Mouse (Mus musculus): ENCODE data around the gene Nos3.

- TF ChIP-seq TCF12 (IDR thresholded peaks at IDR 0.05; ENCODE audit: insufficient read depth, poor library complexity, severe bottlenecking) (no peak), MYOD1 (IDR thresholded peaks at IDR 0.05; ENCODE audit: control insufficient read depth in 1 of 3, insufficient read length in 2 of 3, low read depth in 2 of 3) (no peak), POLR2A (IDR thresholded peaks at IDR 0.05; ENCODE audit: insufficient read length, low read depth) (no peak), MYOG (IDR thresholded peaks at IDR 0.05; ENCODE audit: control insufficient read depth in 1 of 3, insufficient read depth in 1 of 3, insufficient read length in 2 of 3, low read depth in 2 of 3) (no peak), SRF (IDR thresholded peaks at IDR 0.05; ENCODE audit: control insufficient read depth, insufficient read length, low read depth) (no peak), E2F4 (IDR thresholded peaks at IDR 0.05; ENCODE audit: insufficient read depth) (no peak)
Measured at GRCm38 (mm10) chr5:24337821-24338220, 26.8 kb upstream of the Nos3 start.
